Mouse (Mus musculus): ENCODE results near the gene Slc12a7. TPM values are rescaled to one million over a fixed set of nuclear protein-coding genes. Genes with fewer than 3 reads are reported as not detected.

The Slc12a7 gene
- polyA plus RNA-seq, 1 experiment from 2014 or later = 28.1 TPM

DNA sequence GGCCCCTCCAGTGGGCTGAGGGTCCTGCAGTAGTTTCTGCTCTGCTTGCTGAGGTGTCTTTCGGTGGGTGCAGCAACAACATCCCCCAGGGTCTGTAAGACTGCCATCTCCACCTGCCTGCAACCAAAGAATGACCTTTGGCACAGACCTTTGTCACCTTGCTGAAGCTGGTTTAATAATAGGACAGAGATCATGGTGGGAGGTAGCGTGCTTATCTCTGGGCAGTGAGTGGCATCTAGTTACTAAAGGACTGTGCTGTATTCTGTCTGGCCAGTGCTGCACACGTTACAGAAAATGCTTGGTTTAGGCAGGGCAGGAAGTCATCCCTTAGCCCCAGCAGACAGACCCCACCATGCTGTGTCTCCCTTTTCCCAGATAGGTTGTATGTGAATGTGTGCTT lies 22.9 kb downstream of the Slc12a7 start:
- Histone ChIP-seq H3K4me3 (ENCODE audit: low read length) (no peak overlapping the region), H3K36me3 (ENCODE audit: insufficient read depth, low read length) (no peaks in the 10 kb centered on the region), H3K9ac (replicated peaks; ENCODE audit: low read length) (no peak overlapping the region), H3K27me3 (ENCODE audit: insufficient read depth, low read length) (no peaks in the 10 kb centered on the region), H3K4me2 (replicated peaks; ENCODE audit: low read depth, low read length) (no peak overlapping the region), H3K4me1 (ENCODE audit: insufficient read depth, low read length) (0 out of 2 replicates have a peak, but pooled peaks cover 12% of the 10 kb centered on the region), H3K27ac (ENCODE audit: low read length) (no peak overlapping the region; the same call in 1 of the 2 replicates), H3K9me3 (ENCODE audit: low read length) (no peaks in the 10 kb centered on the region)
- 71% methylated on average over 3 of the region's 3 CpGs for WGBS
- no peak for ATAC-seq (ENCODE audit: low FRiP score, low TSS enrichment)

DNA sequence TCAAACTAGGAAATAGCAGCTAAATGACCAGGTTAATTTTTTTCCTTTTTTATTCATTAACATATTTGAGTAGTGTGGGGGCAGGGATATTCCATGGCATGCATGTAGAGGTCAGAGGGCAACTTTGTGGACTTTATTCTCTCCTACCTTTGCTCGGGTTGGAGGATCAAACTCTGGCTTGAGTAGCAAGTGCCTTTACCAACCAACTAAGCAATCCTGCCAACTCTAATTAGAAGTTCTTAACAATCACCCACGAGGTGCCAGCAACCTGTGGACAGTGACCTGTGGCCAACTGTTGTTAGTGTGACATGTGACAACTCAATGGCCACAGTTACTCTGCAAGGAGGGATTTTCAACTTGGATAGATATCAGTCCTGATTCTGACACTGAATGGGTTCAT lies 24.0 kb downstream of the Slc12a7 start:
- Histone ChIP-seq H3K4me3 (ENCODE audit: low read length) (no peak overlapping the region), H3K9me3 (ENCODE audit: low read length) (no peaks in the 10 kb centered on the region), H3K27me3 (ENCODE audit: insufficient read depth, low read length) (no peaks in the 10 kb centered on the region), H3K9ac (replicated peaks; ENCODE audit: low read length) (no peak overlapping the region), H3K27ac (ENCODE audit: low read length) (no peak overlapping the region), H3K36me3 (ENCODE audit: insufficient read depth, low read length) (no peaks in the 10 kb centered on the region), H3K4me1 (ENCODE audit: insufficient read depth, low read length) (0 out of 2 replicates have a peak, but pooled peaks cover 12% of the 10 kb centered on the region), H3K4me2 (replicated peaks; ENCODE audit: low read depth, low read length) (no peak overlapping the region)
- ATAC-seq (ENCODE audit: low FRiP score, low TSS enrichment) = no peak
- WGBS = 54% methylated on average over 2 of the region's 2 CpGs

DNA sequence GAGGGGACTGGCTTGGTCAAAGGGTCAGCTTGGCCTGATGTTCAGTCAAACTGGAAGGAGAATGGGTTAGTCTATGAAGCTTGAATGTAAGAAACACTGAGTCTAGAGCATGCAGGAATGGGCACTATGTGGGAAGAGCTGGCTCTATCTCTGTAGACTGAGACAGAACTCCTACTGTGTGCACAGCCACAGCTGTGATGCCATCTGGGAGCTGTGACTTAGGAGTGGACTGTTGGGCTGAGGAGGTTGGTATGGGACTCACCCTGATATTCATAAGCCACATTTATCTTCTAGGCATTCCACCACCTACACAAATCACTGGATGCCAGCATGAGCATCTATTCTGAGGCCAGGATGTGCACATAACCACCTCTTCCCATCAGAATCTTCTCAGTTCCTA lies 24.5 kb downstream of the Slc12a7 start:
- H3K36me3 ChIP-seq (ENCODE audit: insufficient read depth, low read length) = no peaks in the 10 kb centered on the region
- H3K9me3 ChIP-seq (ENCODE audit: low read length) = no peaks in the 10 kb centered on the region
- no peak overlapping the region for H3K4me3 ChIP-seq (ENCODE audit: low read length)
- 0 out of 2 replicates have a peak, but pooled peaks cover 7% of the 10 kb centered on the region for H3K4me1 ChIP-seq (ENCODE audit: insufficient read depth, low read length)
- no peaks in the 10 kb centered on the region for H3K27me3 ChIP-seq (ENCODE audit: insufficient read depth, low read length)
- no peak overlapping the region for H3K9ac ChIP-seq (replicated peaks; ENCODE audit: low read length)
- ATAC-seq (ENCODE audit: low FRiP score, low TSS enrichment) = no peak
- H3K4me2 ChIP-seq (replicated peaks; ENCODE audit: low read depth, low read length) = no peak overlapping the region
- H3K27ac ChIP-seq (ENCODE audit: low read length) = no peak overlapping the region

DNA sequence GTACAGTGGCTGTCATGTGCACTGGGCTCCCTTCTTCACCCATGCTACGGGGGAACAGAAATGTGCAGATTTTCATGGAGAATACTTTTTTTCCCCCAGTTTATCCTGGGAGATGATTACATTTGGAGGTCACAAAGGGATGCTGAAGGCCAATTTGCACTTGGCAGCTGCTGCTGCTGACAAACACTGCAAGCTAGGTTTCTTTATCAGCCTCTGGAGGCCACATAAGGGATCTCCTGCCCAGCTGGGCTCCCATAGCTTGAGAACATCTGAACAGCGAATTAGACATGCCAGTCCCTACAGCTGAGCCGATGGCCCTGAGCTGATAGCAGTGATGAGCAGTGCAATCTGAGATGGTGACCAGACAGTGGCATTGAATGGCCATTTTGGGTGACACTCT lies 26.7 kb downstream of the Slc12a7 start:
- H3K4me2 ChIP-seq (replicated peaks; ENCODE audit: low read depth, low read length) = no peak overlapping the region
- H3K4me1 ChIP-seq (ENCODE audit: insufficient read depth, low read length) = peaks cover 6% of the 10 kb centered on the region; the same call in 1 of the 2 replicates
- WGBS = 85% methylated on average over 3 of the region's 3 CpGs
- no peaks in the 10 kb centered on the region for H3K36me3 ChIP-seq (ENCODE audit: insufficient read depth, low read length)
- no peak overlapping the region for H3K27ac ChIP-seq (ENCODE audit: low read length)
- ATAC-seq (ENCODE audit: low FRiP score, low TSS enrichment) = no peak
- H3K9ac ChIP-seq (replicated peaks; ENCODE audit: low read length) = no peak overlapping the region
- H3K4me3 ChIP-seq (ENCODE audit: low read length) = no peak overlapping the region
- H3K27me3 ChIP-seq (ENCODE audit: insufficient read depth, low read length) = no peaks in the 10 kb centered on the region
- H3K9me3 ChIP-seq (ENCODE audit: low read length) = no peaks in the 10 kb centered on the region

DNA sequence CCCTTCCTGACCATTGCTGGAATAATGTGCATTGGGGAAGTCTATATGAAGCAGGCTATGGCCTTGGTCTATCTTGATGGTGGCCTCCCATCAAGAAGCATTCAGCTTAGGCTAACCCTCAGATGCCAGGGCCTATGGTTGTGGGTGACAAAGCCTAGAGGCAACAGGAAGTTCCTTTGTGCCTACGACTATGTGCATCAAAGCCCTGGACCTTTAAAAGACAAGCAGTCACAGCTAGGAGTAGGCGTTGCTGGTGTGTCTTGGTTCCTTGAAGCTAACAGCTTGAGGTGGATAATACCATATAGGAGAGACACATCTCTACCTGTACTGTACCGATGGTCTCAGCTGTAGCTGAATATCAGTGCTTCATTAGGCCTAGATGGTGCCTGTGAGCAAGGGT lies 27.2 kb downstream of the Slc12a7 start:
- ATAC-seq (ENCODE audit: low FRiP score, low TSS enrichment) = no peak
- no peaks in the 10 kb centered on the region for H3K27me3 ChIP-seq (ENCODE audit: insufficient read depth, low read length)
- H3K4me2 ChIP-seq (replicated peaks; ENCODE audit: low read depth, low read length) = no peak overlapping the region
- no peaks in the 10 kb centered on the region for H3K36me3 ChIP-seq (ENCODE audit: insufficient read depth, low read length)
- H3K27ac ChIP-seq (ENCODE audit: low read length) = no peak overlapping the region
- no peak overlapping the region for H3K4me3 ChIP-seq (ENCODE audit: low read length)
- H3K9ac ChIP-seq (replicated peaks; ENCODE audit: low read length) = no peak overlapping the region
- no peaks in the 10 kb centered on the region for H3K9me3 ChIP-seq (ENCODE audit: low read length)
- H3K4me1 ChIP-seq (ENCODE audit: insufficient read depth, low read length) = peaks cover 12% of the 10 kb centered on the region
- WGBS = 91% methylated on average over 3 of the region's 3 CpGs

DNA sequence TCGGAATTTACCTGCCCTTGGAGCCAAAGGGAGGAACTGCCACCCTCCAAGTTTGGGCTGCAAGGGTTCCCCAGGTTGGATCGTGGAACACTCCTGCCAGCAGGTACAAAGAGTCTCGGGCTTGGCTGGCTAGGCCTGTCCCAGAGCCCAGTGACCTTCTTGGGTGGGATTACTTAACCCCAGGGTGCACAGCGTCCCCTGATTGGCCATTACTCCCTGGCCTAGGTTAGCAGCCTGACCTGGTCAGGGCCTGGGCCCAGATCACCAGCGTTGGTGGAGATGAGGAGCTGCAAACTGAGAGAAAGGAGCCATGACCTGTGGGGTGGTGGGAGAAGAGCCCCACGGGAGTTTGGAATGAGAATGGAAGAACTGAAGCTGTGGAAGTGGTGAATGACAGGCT lies 30.0 kb downstream of the Slc12a7 start:
- no peak overlapping the region; the same call in 1 of the 2 replicates for H3K27ac ChIP-seq (ENCODE audit: low read length)
- H3K36me3 ChIP-seq (ENCODE audit: insufficient read depth, low read length) = no peaks in the 10 kb centered on the region

DNA sequence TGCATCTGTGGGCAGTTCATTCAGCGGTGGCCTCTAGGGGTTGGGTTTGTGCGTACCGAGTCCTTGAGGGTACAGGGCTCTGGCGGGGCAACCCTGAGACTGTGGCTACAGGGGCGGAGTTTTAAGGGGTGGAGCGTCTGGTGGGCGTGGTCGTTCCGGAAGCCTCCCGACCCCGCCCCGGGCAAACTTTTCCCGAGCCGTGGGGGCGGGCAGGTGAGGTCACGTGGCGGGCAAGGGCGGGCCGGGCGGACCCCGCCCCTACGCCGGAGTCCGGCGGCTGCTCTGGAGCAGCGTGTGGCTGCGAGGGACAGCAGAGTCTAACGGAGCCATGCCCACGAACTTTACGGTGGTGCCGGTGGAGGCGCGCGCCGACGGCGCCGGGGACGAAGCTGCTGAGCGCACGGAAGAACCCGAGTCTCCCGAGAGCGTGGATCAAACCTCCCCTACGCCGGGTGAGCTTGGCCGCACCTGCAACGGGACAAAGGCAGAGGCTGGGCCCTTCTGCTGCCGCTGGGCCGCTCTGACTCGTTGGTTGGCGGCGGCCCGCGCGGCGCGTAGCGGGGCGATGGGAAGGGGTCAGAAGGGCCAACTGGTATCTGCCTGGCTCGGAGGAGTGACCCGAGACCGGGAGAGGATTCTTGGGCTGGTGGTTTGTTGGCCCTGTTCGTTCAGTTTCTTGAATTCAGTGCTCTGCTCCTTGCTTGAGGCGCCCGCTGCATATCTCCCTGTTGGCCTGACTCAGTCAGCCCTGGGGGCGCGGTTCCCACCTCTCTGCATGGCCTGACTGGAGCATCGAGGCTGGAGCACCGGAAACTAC lies 30.8 kb downstream of the Slc12a7 start:
- no peaks in the 10 kb centered on the region for H3K9me3 ChIP-seq (ENCODE audit: low read length)
- H3K27me3 ChIP-seq (ENCODE audit: insufficient read depth, low read length) = no peaks in the 10 kb centered on the region
- 0 out of 2 replicates have a peak, but pooled peaks cover 3% of the 10 kb centered on the region for H3K36me3 ChIP-seq (ENCODE audit: insufficient read depth, low read length)
- peak overlapping the region; percentile 69 for H3K4me3 ChIP-seq (ENCODE audit: low read length)
- H3K27ac ChIP-seq (ENCODE audit: low read length) = peak overlapping the region; percentile 60
- under 1% methylated on average over 70 of the region's 70 CpGs for WGBS
- peaks cover 40% of the 10 kb centered on the region for H3K4me1 ChIP-seq (ENCODE audit: insufficient read depth, low read length)
- H3K4me2 ChIP-seq (replicated peaks; ENCODE audit: low read depth, low read length) = peak overlapping the region; percentile 89
- peak; percentile 94 for ATAC-seq (ENCODE audit: low FRiP score, low TSS enrichment)
- H3K9ac ChIP-seq (replicated peaks; ENCODE audit: low read length) = peak overlapping the region; percentile 78

More for the DNA sequence above, 30.0 kb downstream of the Slc12a7 start:
- ATAC-seq (ENCODE audit: low FRiP score, low TSS enrichment) = no peak
- 40% methylated on average over 6 of the region's 6 CpGs for WGBS
- Histone ChIP-seq H3K4me2 (replicated peaks; ENCODE audit: low read depth, low read length) (peak overlapping the region; percentile 89), H3K27me3 (ENCODE audit: insufficient read depth, low read length) (no peaks in the 10 kb centered on the region), H3K9ac (replicated peaks; ENCODE audit: low read length) (no peak overlapping the region; the same call in 1 of the 2 replicates), H3K9me3 (ENCODE audit: low read length) (no peaks in the 10 kb centered on the region), H3K4me1 (ENCODE audit: insufficient read depth, low read length) (peaks cover 33% of the 10 kb centered on the region), H3K4me3 (ENCODE audit: low read length) (peak overlapping the region; percentile 69)

DNA sequence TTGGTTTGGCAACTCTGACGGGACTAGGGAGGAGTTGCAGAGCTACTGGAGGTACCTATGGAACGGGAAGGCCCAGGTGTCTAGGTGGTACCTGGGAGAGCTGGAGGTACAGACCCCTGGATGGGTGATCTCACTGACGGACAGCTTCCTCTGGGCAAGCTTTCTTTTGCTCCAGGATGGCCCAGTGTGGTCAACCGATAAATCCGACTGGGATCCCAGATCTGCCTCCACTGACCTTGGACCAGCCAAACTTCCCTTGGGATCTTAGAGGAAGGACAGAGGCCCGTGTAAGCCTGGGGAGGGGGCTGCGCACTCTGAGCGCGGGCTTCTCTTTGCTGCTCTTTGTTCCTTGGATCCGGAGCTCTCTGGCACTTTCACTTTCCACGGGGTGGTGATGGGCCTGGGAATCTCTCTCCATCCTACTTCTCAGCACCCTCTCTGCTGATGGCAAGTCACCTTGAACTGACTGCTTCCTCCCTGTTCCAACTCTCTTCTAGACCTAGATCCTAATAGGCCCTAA lies 31.4 kb downstream of the Slc12a7 start:
- Histone ChIP-seq H3K27ac (ENCODE audit: low read length) (peak overlapping the region; percentile 60), H3K4me1 (ENCODE audit: insufficient read depth, low read length) (peaks cover 46% of the 10 kb centered on the region), H3K27me3 (ENCODE audit: insufficient read depth, low read length) (no peaks in the 10 kb centered on the region), H3K4me2 (replicated peaks; ENCODE audit: low read depth, low read length) (peak overlapping the region; percentile 89), H3K4me3 (ENCODE audit: low read length) (peak overlapping the region; percentile 69), H3K9me3 (ENCODE audit: low read length) (no peaks in the 10 kb centered on the region), H3K36me3 (ENCODE audit: insufficient read depth, low read length) (0 out of 2 replicates have a peak, but pooled peaks cover 3% of the 10 kb centered on the region), H3K9ac (replicated peaks; ENCODE audit: low read length) (peak overlapping the region; percentile 78)
- ATAC-seq (ENCODE audit: low FRiP score, low TSS enrichment) = no peak
- WGBS = 4% methylated on average over 11 of the region's 11 CpGs

DNA sequence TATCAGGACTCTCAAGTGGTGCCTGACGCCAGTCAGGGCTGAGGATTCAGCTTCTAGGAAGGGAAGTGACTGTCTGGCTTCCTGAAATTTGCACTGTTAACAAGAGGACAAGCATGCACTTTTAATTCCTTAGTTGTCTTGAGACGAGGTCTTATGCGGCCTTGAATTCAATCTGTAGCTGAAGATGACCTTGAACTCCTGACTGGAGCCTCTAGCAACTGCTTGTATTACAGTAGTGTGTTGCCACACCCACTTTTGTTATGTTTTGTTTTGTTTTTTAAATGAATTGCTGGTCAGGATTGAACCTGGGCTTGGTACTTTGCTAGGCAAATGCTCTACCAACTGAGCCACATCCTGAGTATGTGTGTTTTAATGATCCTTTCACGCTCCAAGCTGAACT lies 32.5 kb downstream of the Slc12a7 start:
- H3K9ac ChIP-seq (replicated peaks; ENCODE audit: low read length) = peak overlapping the region; percentile 78
- ATAC-seq (ENCODE audit: low FRiP score, low TSS enrichment) = no peak
- peaks cover 57% of the 10 kb centered on the region for H3K4me1 ChIP-seq (ENCODE audit: insufficient read depth, low read length)

DNA sequence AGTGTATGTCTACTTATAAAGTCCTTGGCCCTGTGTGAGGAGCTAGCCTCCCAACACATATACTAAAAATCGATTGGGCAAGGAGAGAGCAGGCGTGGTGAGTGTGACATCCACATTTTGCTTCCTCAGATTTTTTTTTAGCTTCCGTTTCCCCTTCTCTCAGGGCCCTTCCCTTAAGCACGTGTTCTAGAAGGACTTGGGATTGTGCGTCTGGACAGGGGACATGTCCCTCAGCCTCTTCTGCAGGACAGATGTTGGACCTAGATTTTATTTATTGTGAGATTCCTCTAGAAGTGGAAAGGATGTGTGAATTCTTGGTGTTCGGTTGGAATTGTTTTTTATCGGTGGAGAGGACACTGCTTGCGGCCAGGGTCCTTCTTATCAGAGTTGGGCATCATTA lies 34.3 kb downstream of the Slc12a7 start:
- Histone ChIP-seq H3K4me1 (ENCODE audit: insufficient read depth, low read length) (peaks cover 71% of the 10 kb centered on the region), H3K36me3 (ENCODE audit: insufficient read depth, low read length) (0 out of 2 replicates have a peak, but pooled peaks cover 3% of the 10 kb centered on the region), H3K9ac (replicated peaks; ENCODE audit: low read length) (no peak overlapping the region), H3K9me3 (ENCODE audit: low read length) (no peaks in the 10 kb centered on the region), H3K27ac (ENCODE audit: low read length) (no peak overlapping the region), H3K4me3 (ENCODE audit: low read length) (no peak overlapping the region), H3K27me3 (ENCODE audit: insufficient read depth, low read length) (no peaks in the 10 kb centered on the region), H3K4me2 (replicated peaks; ENCODE audit: low read depth, low read length) (no peak overlapping the region)
- 78% methylated on average over 8 of the region's 8 CpGs for WGBS
- ATAC-seq (ENCODE audit: low FRiP score, low TSS enrichment) = no peak

More for the DNA sequence above, 32.5 kb downstream of the Slc12a7 start:
- no peak overlapping the region for H3K27ac ChIP-seq (ENCODE audit: low read length)
- 0 out of 2 replicates have a peak, but pooled peaks cover 3% of the 10 kb centered on the region for H3K36me3 ChIP-seq (ENCODE audit: insufficient read depth, low read length)
- no peaks in the 10 kb centered on the region for H3K9me3 ChIP-seq (ENCODE audit: low read length)
- H3K4me2 ChIP-seq (replicated peaks; ENCODE audit: low read depth, low read length) = peak overlapping the region; percentile 89
- peak overlapping the region; percentile 69 for H3K4me3 ChIP-seq (ENCODE audit: low read length)
- H3K27me3 ChIP-seq (ENCODE audit: insufficient read depth, low read length) = no peaks in the 10 kb centered on the region
- WGBS = 65% methylated on average over 4 of the region's 4 CpGs
